Mouse (Mus musculus): ENCODE results near the gene Tysnd1.

Gene Tysnd1

GRCm38 (mm10) chr10:61694870-61695670, at the start of gene Tysnd1:
Tysnd1 (plus strand) TSS chr10:61695514.
- DNase-seq (ENCODE audit: low spot score), result peak; percentile 83

GRCm38 (mm10) chr10:61646557-61646956, 48.8 kb upstream of the Tysnd1 start:
- DNase-seq (ENCODE audit: low spot score), result no peak

- peak; percentile 77 for DNase-seq (ENCODE audit: low spot score)
Observed at GRCm38 (mm10) chr10:61647790-61648736, 47.3 kb upstream of the Tysnd1 start, which contains the start of gene Ppa1. Ppa1 (plus strand) TSS chr10:61648552.

GRCm38 (mm10) chr10:61648737-61649645, 46.3 kb upstream of the Tysnd1 start:
- no peak for DNase-seq (ENCODE audit: low spot score)

- no peak for DNase-seq (ENCODE audit: low spot score)
Observed at GRCm38 (mm10) chr10:61654105-61654504, 41.2 kb upstream of the Tysnd1 start.

GRCm38 (mm10) chr10:61654691-61655090, 40.6 kb upstream of the Tysnd1 start:
- no peak for DNase-seq (ENCODE audit: low spot score)

- no peak for DNase-seq (ENCODE audit: low spot score)
Observed at GRCm38 (mm10) chr10:61655188-61655587, 40.1 kb upstream of the Tysnd1 start.

- DNase-seq (ENCODE audit: low spot score), result no peak
Observed at GRCm38 (mm10) chr10:61656928-61657882, 38.1 kb upstream of the Tysnd1 start.

GRCm38 (mm10) chr10:61657985-61658384, 37.3 kb upstream of the Tysnd1 start:
- no peak for DNase-seq (ENCODE audit: low spot score)

GRCm38 (mm10) chr10:61661887-61662286, 33.4 kb upstream of the Tysnd1 start:
- no peak for DNase-seq (ENCODE audit: low spot score)

GRCm38 (mm10) chr10:61662391-61662988, 32.8 kb upstream of the Tysnd1 start:
- no peak for DNase-seq (ENCODE audit: low spot score)

- no peak for DNase-seq (ENCODE audit: low spot score)
Observed at GRCm38 (mm10) chr10:61665111-61665510, 30.2 kb upstream of the Tysnd1 start.

GRCm38 (mm10) chr10:61665651-61666050, 29.7 kb upstream of the Tysnd1 start:
- DNase-seq (ENCODE audit: low spot score), result no peak

- no peak for DNase-seq (ENCODE audit: low spot score)
Observed at GRCm38 (mm10) chr10:61669289-61669688, 26.0 kb upstream of the Tysnd1 start.

- no peak for DNase-seq (ENCODE audit: low spot score)
Observed at GRCm38 (mm10) chr10:61669896-61670295, 25.4 kb upstream of the Tysnd1 start.

- DNase-seq (ENCODE audit: low spot score), result no peak
Observed at GRCm38 (mm10) chr10:61670758-61671157, 24.6 kb upstream of the Tysnd1 start.

GRCm38 (mm10) chr10:61675935-61676334, 19.4 kb upstream of the Tysnd1 start:
- DNase-seq (ENCODE audit: low spot score), result no peak

GRCm38 (mm10) chr10:61679545-61679944, 15.8 kb upstream of the Tysnd1 start:
- DNase-seq (ENCODE audit: low spot score), result no peak

GRCm38 (mm10) chr10:61680015-61680913, 15.1 kb upstream of the Tysnd1 start, which contains the start of gene Sar1a:
Sar1a (plus strand) TSS chr10:61680299.
- peak; percentile 98 for DNase-seq (ENCODE audit: low spot score)
